Mouse (Mus musculus) spleen, embryonic (tissue): Measurements from ENCODE around the gene Ptger4.

Experiments used
- CTCF ChIA-PET: fragments of 350-600 bp; sonication (Branson Sonifier 250); formaldehyde crosslinking; loops from one replicate; lab custom pipeline; 2022; lab: Charles Lee

The Ptger4 gene

GRCm38 (mm10) chr15:5184668-5185330 is 59.2 kb downstream of the Ptger4 start:
- CTCF ChIA-PET, result interaction anchor here (0.7 kb wide), 1 partner anchor 42 kb away, joined by 4 read pairs; no protein-coding TSS in a partner anchor

GRCm38 (mm10) chr15:5173217-5173820 is 70.7 kb downstream of the Ptger4 start:
- CTCF ChIA-PET, result interaction anchor here (0.6 kb wide), 1 partner anchor 10 kb away, joined by 3 read pairs; no protein-coding TSS in a partner anchor

- CTCF ChIA-PET, result interaction anchor here (0.7 kb wide), 2 partner anchors 56 to 75 kb away, joined by 3 read pairs; no protein-coding TSS in a partner anchor
These were observed 78.7 kb downstream of the Ptger4 start for GRCm38 (mm10) chr15:5165121-5165773.

GRCm38 (mm10) chr15:5158827-5159226 is 85.2 kb downstream of the Ptger4 start:
- CTCF ChIA-PET, result interaction anchor here (0.7 kb wide), 1 partner anchor 32 kb away, joined by 3 read pairs; no protein-coding TSS in a partner anchor

GRCm38 (mm10) chr15:5157386-5157785 is 86.6 kb downstream of the Ptger4 start:
- CTCF ChIA-PET, result interaction anchor here (0.8 kb wide), 1 partner anchor 42 kb away, joined by 3 read pairs; no protein-coding TSS in a partner anchor
